Mouse (Mus musculus) right cerebral cortex, postnatal 4 days (tissue): ENCODE results near the gene Trpc4.
A peak's percentile ranks its signal among the peaks of the same experiment; 100 is the strongest.

ENCODE experiments used
- DNase-seq: peaks from one replicate; pipeline ENCODE4 v3.0.0-alpha.2; 2022

Trpc4 gene

GRCm38 (mm10) chr3:54155639-54156315, at the start of gene Trpc4:
TSS of gene Trpc4 (plus strand) at chr3:54156035.
- peak; percentile 55 for DNase-seq

- peak; percentile 13 for DNase-seq
These were observed 44.3 kb upstream of the Trpc4 start for GRCm38 (mm10) chr3:54111489-54111888.

GRCm38 (mm10) chr3:54135376-54135775, 20.5 kb upstream of the Trpc4 start:
- no peak for DNase-seq

- no peak for DNase-seq
These were observed 14.5 kb upstream of the Trpc4 start for GRCm38 (mm10) chr3:54141376-54141775.

- peak; percentile 51 for DNase-seq
These were observed 794 bp upstream of the Trpc4 start for GRCm38 (mm10) chr3:54154844-54155638.

GRCm38 (mm10) chr3:54156316-54157000, 623 bp downstream of the Trpc4 start:
- DNase-seq = peak; percentile 29

- no peak for DNase-seq
These were observed 14.9 kb downstream of the Trpc4 start for GRCm38 (mm10) chr3:54170701-54171100.

GRCm38 (mm10) chr3:54177296-54177695, 21.5 kb downstream of the Trpc4 start:
- no peak for DNase-seq

- no peak for DNase-seq
These were observed 35.3 kb downstream of the Trpc4 start for GRCm38 (mm10) chr3:54190932-54191668.

- DNase-seq = no peak
These were observed 45.4 kb downstream of the Trpc4 start for GRCm38 (mm10) chr3:54201231-54201630.

GRCm38 (mm10) chr3:54204386-54204785, 48.6 kb downstream of the Trpc4 start:
- peak; percentile 14 for DNase-seq

GRCm38 (mm10) chr3:54210112-54210511, 54.3 kb downstream of the Trpc4 start:
- no peak for DNase-seq

GRCm38 (mm10) chr3:54211441-54211840, 55.6 kb downstream of the Trpc4 start:
- no peak for DNase-seq

GRCm38 (mm10) chr3:54222549-54222948, 66.7 kb downstream of the Trpc4 start:
- DNase-seq = no peak

- no peak for DNase-seq
These were observed 72.6 kb downstream of the Trpc4 start for GRCm38 (mm10) chr3:54228463-54228862.

- no peak for DNase-seq
These were observed 83.1 kb downstream of the Trpc4 start for GRCm38 (mm10) chr3:54238891-54239290.

GRCm38 (mm10) chr3:54239426-54239825, 83.6 kb downstream of the Trpc4 start:
- no peak for DNase-seq

- no peak for DNase-seq
These were observed 87.3 kb downstream of the Trpc4 start for GRCm38 (mm10) chr3:54243136-54243535.

GRCm38 (mm10) chr3:54244729-54245465, 89.1 kb downstream of the Trpc4 start:
- DNase-seq = no peak

- no peak for DNase-seq
These were observed 90.6 kb downstream of the Trpc4 start for GRCm38 (mm10) chr3:54246416-54246815.

- no peak for DNase-seq
These were observed 93.5 kb downstream of the Trpc4 start for GRCm38 (mm10) chr3:54249311-54249710.

GRCm38 (mm10) chr3:54266943-54267342, 111.1 kb downstream of the Trpc4 start:
- DNase-seq = no peak
